Mouse (Mus musculus): Measurements from ENCODE around the gene Dhrs9. TPM values are rescaled to one million over a fixed set of nuclear protein-coding genes. Genes with fewer than 3 reads are reported as not detected.

Dhrs9 gene
- total and polyA plus RNA-seq, 2 experiments from 2014 or later, result 0.03 TPM; not detected in 1

DNA sequence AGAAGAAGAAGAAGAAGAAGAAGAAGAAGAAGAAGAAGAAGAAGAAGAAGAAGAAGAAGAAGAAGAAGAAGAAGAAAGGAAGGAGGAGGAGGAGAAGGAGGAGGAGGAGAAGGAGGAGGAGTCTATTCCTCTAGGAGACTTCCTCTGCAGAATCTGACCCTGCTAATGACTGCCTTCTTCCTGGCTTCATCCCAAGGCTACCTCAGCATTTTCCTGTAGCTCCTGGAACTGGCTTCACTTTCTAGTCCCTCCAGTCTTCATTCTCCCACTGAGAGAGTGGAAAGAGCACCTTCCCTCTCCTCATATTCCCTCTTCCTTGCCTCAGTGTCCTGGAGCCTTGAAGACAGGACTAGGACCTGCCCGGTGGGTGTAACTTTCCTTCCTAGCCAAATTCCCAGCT is 15.0 kb upstream of the Dhrs9 start:
- WGBS, result 100% methylated on average over 1 of the region's 1 CpGs
- Histone ChIP-seq H3K4me2 (ENCODE audit: low read depth, low read length) (no peak overlapping the region), H3K36me3 (replicated peaks; ENCODE audit: control insufficient read depth, insufficient read depth, low read length) (no peaks in the 10 kb centered on the region), H3K9ac (replicated peaks; ENCODE audit: low read depth, low read length) (no peak overlapping the region), H3K27me3 (ENCODE audit: control insufficient read depth, insufficient read depth, low read length) (no peaks in the 10 kb centered on the region), H3K4me1 (ENCODE audit: control insufficient read depth, insufficient read depth) (no peaks in the 10 kb centered on the region), H3K9me3 (replicated peaks; ENCODE audit: control insufficient read depth, low read length) (no peaks in the 10 kb centered on the region), H3K27ac (ENCODE audit: low read depth) (no peak overlapping the region), H3K4me3 (ENCODE audit: low read depth, low read length) (no peak overlapping the region)
- DNase-seq (ENCODE audit: low spot score) (no peak), ATAC-seq (ENCODE audit: insufficient read depth, low read depth) (no peak)
- no peak for TF ChIP-seq CTCF (IDR thresholded peaks at IDR 0.05; ENCODE audit: low read depth)
- no peak for TF ChIP-seq EP300 (IDR thresholded peaks at IDR 0.05; ENCODE audit: low read depth)

DNA sequence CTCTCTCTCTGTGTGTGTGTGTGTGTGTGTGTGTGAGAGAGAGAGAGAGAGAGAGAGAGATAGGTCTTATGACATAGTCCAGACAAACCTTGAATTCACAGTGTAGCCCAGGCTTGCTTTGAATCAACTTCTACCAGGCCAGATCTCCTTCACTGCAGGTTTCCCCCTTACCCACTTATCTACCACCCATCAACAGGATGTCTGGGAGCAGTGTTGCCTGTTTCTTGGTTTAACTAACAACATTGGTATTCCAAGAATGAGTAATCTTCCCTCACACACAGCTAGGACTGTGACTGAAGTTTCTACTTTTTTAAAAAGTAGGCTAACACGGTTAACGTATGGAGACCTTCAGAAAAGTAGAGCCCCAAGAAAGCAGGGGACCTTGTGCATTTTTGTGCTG is 3.5 kb upstream of the Dhrs9 start:
- ATAC-seq (ENCODE audit: insufficient read depth, low read depth) (no peak), DNase-seq (ENCODE audit: low spot score) (no peak)
- Histone ChIP-seq H3K4me1 (ENCODE audit: control insufficient read depth, insufficient read depth) (no peaks in the 10 kb centered on the region), H3K4me2 (ENCODE audit: low read depth, low read length) (no peak overlapping the region), H3K36me3 (replicated peaks; ENCODE audit: control insufficient read depth, insufficient read depth, low read length) (no peaks in the 10 kb centered on the region), H3K27me3 (ENCODE audit: control insufficient read depth, insufficient read depth, low read length) (no peaks in the 10 kb centered on the region), H3K9ac (replicated peaks; ENCODE audit: low read depth, low read length) (no peak overlapping the region), H3K9me3 (replicated peaks; ENCODE audit: control insufficient read depth, low read length) (no peaks in the 10 kb centered on the region), H3K27ac (ENCODE audit: low read depth) (no peak overlapping the region), H3K4me3 (ENCODE audit: low read depth, low read length) (no peak overlapping the region)
- TF ChIP-seq EP300 (IDR thresholded peaks at IDR 0.05; ENCODE audit: low read depth) (no peak), CTCF (IDR thresholded peaks at IDR 0.05; ENCODE audit: low read depth) (no peak)
- WGBS, result 65% methylated on average over 2 of the region's 2 CpGs

DNA sequence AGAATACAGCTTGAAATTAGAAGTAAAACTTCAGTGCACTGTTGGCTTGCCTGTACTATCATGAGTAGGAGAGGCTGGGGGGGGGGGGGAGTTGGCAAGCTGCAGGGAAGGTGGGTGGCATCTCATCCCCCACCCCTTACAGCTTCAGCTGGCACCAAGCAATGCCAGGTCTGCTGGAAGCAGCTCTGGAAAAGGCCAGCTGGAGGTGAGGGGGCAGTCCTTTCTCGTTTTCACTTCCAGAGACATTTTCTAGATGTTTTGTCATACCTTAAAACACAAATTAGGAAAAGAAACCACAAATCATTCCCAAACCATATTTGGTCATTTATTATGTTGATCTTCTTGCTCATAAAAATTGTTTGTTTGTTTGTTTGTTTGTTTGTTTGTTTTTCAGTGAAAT is 444 bp upstream of the Dhrs9 start:
- Histone ChIP-seq H3K4me3 (ENCODE audit: low read depth, low read length) (no peak overlapping the region), H3K36me3 (replicated peaks; ENCODE audit: control insufficient read depth, insufficient read depth, low read length) (no peaks in the 10 kb centered on the region), H3K27ac (ENCODE audit: low read depth) (no peak overlapping the region), H3K4me2 (ENCODE audit: low read depth, low read length) (no peak overlapping the region), H3K9me3 (replicated peaks; ENCODE audit: control insufficient read depth, low read length) (no peaks in the 10 kb centered on the region), H3K27me3 (ENCODE audit: control insufficient read depth, insufficient read depth, low read length) (no peaks in the 10 kb centered on the region), H3K9ac (replicated peaks; ENCODE audit: low read depth, low read length) (no peak overlapping the region), H3K4me1 (ENCODE audit: control insufficient read depth, insufficient read depth) (no peaks in the 10 kb centered on the region)
- DNase-seq (ENCODE audit: low spot score), result no peak
- no peak for ATAC-seq (ENCODE audit: insufficient read depth, low read depth)
- TF ChIP-seq EP300 (IDR thresholded peaks at IDR 0.05; ENCODE audit: low read depth), result no peak
- TF ChIP-seq CTCF (IDR thresholded peaks at IDR 0.05; ENCODE audit: low read depth), result no peak
- WGBS, result 45% methylated on average over 1 of the region's 1 CpGs

DNA sequence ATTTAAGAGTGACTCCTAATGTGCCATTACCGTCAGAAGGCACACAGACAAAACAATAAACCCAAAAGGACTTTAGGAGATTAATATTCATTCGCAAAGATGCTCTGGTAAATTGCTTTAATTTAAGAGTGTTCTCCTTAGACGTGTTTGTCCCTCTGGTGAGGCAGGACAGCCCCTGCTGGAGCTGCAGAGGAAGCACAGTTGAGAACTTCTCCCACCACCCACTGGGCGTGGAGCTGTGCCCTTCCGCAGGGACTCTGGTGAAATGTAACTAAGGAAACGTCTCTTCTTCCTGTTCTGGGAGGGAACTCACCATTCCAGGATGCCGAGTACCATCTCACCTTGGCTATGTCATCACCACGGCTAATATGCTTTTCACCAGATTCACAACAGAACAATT is 1.5 kb downstream of the Dhrs9 start:
- Histone ChIP-seq H3K9me3 (replicated peaks; ENCODE audit: control insufficient read depth, low read length) (no peaks in the 10 kb centered on the region), H3K4me1 (ENCODE audit: control insufficient read depth, insufficient read depth) (no peaks in the 10 kb centered on the region)
- 41% methylated on average over 8 of the region's 8 CpGs for WGBS

DNA sequence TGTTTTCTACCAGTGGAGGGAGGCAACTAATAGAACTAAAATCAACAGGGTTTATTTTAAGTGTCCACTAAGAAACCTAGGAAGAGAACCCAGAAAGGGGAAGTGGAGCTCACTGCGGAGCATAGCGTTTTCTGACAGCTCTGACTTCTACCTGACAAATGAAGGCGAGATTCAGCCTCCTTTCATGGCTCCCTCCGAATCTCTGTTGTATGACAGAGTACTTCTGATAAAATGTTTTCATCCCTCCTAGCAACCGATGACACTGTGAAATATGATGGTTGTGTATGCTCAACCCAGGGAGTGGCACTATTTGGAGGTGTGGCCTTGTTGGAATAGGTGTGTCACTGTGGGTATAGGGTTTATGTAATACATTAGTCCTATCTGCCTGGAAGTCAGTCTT is 2.6 kb downstream of the Dhrs9 start:
- Histone ChIP-seq H3K9me3 (replicated peaks; ENCODE audit: control insufficient read depth, low read length) (no peaks in the 10 kb centered on the region), H3K4me3 (ENCODE audit: low read depth, low read length) (no peak overlapping the region), H3K4me1 (ENCODE audit: control insufficient read depth, insufficient read depth) (no peaks in the 10 kb centered on the region), H3K4me2 (ENCODE audit: low read depth, low read length) (no peak overlapping the region), H3K36me3 (replicated peaks; ENCODE audit: control insufficient read depth, insufficient read depth, low read length) (no peaks in the 10 kb centered on the region), H3K27me3 (ENCODE audit: control insufficient read depth, insufficient read depth, low read length) (no peaks in the 10 kb centered on the region), H3K9ac (replicated peaks; ENCODE audit: low read depth, low read length) (no peak overlapping the region), H3K27ac (ENCODE audit: low read depth) (no peak overlapping the region)
- DNase-seq (ENCODE audit: low spot score), result no peak
- 73% methylated on average over 5 of the region's 5 CpGs for WGBS
- TF ChIP-seq CTCF (IDR thresholded peaks at IDR 0.05; ENCODE audit: low read depth) (no peak), EP300 (IDR thresholded peaks at IDR 0.05; ENCODE audit: low read depth) (no peak)
- ATAC-seq (ENCODE audit: insufficient read depth, low read depth), result no peak

More for the DNA sequence above, 1.5 kb downstream of the Dhrs9 start:
- Histone ChIP-seq H3K27ac (ENCODE audit: low read depth) (no peak overlapping the region), H3K4me3 (ENCODE audit: low read depth, low read length) (no peak overlapping the region), H3K9ac (replicated peaks; ENCODE audit: low read depth, low read length) (no peak overlapping the region), H3K36me3 (replicated peaks; ENCODE audit: control insufficient read depth, insufficient read depth, low read length) (no peaks in the 10 kb centered on the region), H3K27me3 (ENCODE audit: control insufficient read depth, insufficient read depth, low read length) (no peaks in the 10 kb centered on the region), H3K4me2 (ENCODE audit: low read depth, low read length) (no peak overlapping the region)
- TF ChIP-seq EP300 (IDR thresholded peaks at IDR 0.05; ENCODE audit: low read depth) (no peak), CTCF (IDR thresholded peaks at IDR 0.05; ENCODE audit: low read depth) (peak; percentile 39)
- DNase-seq (ENCODE audit: low spot score) (no peak), ATAC-seq (ENCODE audit: insufficient read depth, low read depth) (no peak)

DNA sequence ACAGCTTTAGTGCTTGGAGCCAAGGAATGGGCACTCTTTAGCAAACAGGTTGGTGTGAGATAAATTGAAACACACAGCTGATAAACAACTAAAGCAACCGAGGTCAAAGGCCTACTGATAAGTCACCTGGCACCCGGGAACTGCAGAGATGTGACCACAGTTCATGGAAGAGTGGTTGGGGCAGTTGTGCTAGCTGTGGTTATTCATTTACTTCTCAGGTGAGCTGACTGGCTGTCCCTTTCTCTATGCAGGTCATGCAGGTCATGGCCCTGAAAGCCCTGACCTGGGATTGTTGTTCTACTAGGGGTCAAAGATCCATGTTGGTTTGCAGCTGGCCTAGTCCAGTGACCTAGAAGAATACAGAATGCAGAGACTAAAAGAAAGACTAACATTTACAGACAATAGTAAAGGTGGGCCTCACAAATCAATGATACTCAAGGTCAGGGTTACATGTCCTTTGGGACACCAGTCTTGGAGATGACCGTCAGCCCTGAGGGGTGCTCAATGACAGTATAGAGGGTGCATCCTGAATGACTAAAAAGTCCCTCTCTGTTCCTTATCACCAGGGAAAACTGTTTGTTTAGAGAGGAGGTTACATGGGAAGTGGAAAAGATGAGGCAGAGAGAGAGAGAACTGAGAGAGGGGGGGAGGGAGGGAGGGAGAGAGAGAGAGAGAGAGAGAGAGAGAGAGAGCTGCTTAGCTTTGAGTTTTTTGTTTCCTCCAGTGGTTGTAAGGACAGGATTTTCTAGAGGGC is 6.0 kb downstream of the Dhrs9 start:
- Histone ChIP-seq H3K27me3 (ENCODE audit: control insufficient read depth, insufficient read depth, low read length) (no peaks in the 10 kb centered on the region), H3K9me3 (replicated peaks; ENCODE audit: control insufficient read depth, low read length) (no peaks in the 10 kb centered on the region), H3K36me3 (replicated peaks; ENCODE audit: control insufficient read depth, insufficient read depth, low read length) (no peaks in the 10 kb centered on the region), H3K9ac (replicated peaks; ENCODE audit: low read depth, low read length) (no peak overlapping the region), H3K4me1 (ENCODE audit: control insufficient read depth, insufficient read depth) (no peaks in the 10 kb centered on the region), H3K27ac (ENCODE audit: low read depth) (no peak overlapping the region), H3K4me2 (ENCODE audit: low read depth, low read length) (no peak overlapping the region), H3K4me3 (ENCODE audit: low read depth, low read length) (no peak overlapping the region)
- TF ChIP-seq EP300 (IDR thresholded peaks at IDR 0.05; ENCODE audit: low read depth) (no peak), CTCF (IDR thresholded peaks at IDR 0.05; ENCODE audit: low read depth) (no peak)
- DNase-seq (ENCODE audit: low spot score), result no peak
- 58% methylated on average over 3 of the region's 3 CpGs for WGBS
- ATAC-seq (ENCODE audit: insufficient read depth, low read depth), result no peak

Measured in heart, postnatal 0 days (tissue).